Mouse (Mus musculus): ENCODE data around the gene Kctd19.
A peak's percentile ranks its signal among the peaks of the same experiment; 100 is the strongest.

Kctd19 gene

GRCm38 (mm10) chr8:105359208-105359607 lies 54.1 kb downstream of the Kctd19 start:
- no peak for DNase-seq (ENCODE audit: low read depth, low spot score)

DNA sequence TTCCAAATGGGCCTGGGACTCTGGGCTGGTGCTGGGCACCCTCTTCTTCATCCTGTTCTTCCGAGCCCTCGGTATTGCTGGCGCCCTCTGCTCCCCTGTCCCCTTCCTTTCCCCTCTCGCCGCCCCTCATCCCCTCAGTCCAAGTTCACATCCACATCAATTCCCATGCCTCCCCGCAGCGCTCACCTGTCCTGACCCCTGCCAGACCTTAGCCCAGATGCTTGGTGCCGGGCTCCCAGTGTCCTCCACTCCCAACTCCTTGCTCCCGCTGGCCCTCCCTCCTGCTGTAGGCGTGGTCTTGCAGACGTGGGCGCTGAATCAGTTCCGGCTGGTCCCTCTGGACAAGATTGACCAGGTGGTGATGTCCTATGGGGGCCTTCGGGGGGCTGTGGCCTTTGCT lies 56.6 kb downstream of the Kctd19 start:
- DNase-seq (ENCODE audit: low read depth, low spot score) = no peak

GRCm38 (mm10) chr8:105355179-105356024 lies 57.9 kb downstream of the Kctd19 start:
- no peak for DNase-seq (ENCODE audit: low read depth, low spot score)

DNA sequence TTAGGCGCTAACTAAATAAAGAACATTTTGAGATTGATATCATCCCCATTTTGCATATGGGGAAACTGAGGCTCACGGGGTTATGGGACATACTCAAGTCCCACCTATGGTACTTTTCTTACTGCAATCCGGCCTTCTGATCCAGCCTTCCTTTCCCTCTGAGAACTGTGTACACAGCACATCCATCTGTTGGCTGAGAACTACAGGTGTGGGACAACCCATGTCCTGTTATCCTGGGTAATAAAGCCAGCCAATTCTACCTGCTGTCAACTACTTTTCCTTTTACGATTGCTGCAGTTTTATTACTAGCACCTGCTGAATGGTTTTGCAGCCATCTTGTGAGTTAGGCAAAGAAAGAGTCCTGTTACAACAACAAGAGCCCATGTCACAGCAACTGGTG lies 58.8 kb downstream of the Kctd19 start:
- DNase-seq (ENCODE audit: low read depth, low spot score) = no peak

GRCm38 (mm10) chr8:105353583-105354135 lies 59.6 kb downstream of the Kctd19 start:
- no peak for DNase-seq (ENCODE audit: low read depth, low spot score)

- DNase-seq (ENCODE audit: low read depth, low spot score) = no peak
Observed at GRCm38 (mm10) chr8:105350186-105350585, 63.1 kb downstream of the Kctd19 start.

- DNase-seq (ENCODE audit: low read depth, low spot score) = no peak
Observed at GRCm38 (mm10) chr8:105349096-105349771, 64.1 kb downstream of the Kctd19 start.

GRCm38 (mm10) chr8:105348450-105349095 lies 64.7 kb downstream of the Kctd19 start, which contains the start of gene Slc9a5:
Slc9a5 (plus strand) TSS chr8:105348843.
- DNase-seq (ENCODE audit: low read depth, low spot score) = peak; percentile 69

- DNase-seq (ENCODE audit: low read depth, low spot score) = peak; percentile 94
Observed at GRCm38 (mm10) chr8:105347428-105348221, 65.7 kb downstream of the Kctd19 start, which contains the start of gene Fhod1. Fhod1 (minus strand) TSS chr8:105347953.

DNA sequence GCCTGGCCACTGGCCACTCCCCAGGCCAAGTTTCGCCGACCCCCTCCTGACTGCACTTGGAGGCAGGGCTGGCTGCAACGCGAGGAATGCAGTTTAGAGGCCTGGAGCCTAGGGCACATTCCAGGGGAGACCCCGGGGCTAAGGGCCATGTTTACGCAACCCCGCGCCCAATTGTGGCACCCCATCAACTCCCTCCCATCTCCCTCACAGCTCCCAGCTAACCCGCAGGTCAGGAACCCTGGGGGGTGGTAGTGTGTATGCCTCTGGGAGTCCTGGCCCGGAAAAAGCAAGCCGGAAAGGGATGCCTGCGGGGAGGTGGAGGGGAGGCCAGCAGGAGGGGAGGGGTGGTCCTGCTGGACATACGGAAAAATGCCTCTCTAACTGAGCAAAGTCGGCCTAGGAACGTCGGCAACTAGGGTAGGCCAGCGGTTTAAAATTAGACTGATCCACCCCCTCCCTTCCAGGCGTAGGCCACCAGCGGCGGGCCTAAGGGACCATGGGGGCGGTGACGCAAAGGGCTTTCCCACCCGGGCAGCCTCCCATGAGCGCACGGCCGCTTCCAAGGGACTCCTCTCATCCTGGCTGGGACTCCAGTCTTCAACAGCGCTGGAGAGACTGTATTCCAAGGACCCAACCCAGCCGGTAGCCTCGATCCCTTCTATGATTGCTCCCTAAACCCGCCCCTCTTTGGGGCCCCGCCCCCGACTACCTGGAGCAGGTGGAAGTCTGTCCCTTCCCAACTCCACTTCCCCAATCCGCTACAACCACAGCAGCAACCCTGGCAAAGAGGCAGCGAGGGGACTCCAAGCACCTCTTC lies 66.5 kb downstream of the Kctd19 start:
- DNase-seq (ENCODE audit: low read depth, low spot score) = no peak

DNA sequence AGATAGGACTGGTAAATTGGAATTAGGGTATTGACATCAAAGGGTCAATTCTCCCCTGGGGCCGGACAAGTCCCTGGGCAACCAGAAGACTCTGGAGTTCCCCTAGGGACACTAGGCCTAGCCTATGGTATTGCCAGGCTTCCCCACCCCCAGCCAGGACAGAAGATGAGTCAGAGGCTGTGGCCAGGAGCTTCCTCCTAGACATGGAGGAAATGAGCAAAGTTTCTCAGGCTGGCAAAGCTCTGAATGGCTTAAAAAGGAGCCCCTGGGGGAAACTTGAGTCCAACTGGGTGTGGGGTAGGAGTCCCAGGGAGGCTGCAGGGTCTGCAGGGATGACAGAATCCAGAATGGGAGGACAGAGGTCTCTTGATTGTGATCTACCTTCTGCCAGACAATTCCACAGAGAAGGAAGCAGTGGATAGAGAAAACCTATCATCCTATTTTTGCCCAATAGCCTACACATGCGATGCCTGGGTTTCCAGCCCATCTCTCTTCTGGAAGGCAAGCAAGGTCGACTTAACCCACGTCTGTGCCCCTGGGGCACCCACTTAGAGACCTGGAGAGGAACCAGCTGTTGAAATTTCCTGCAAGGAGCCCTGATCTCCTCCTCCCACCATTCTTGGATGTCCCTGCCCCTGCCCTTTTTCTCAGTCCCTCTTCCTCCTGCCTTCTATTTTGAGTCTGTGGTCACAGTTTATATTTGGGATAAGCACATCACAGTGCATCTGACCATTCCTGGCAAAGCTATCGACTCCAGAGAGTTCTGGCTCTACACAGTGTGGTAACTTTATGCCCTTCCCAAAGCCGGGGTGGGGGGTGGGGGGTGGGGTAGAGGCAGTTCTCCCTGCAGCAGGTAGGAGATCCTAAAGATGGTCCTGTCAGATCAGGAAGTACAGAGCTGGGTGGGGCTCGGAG lies 68.0 kb downstream of the Kctd19 start:
- no peak for DNase-seq (ENCODE audit: low read depth, low spot score)

- DNase-seq (ENCODE audit: low read depth, low spot score) = no peak
Observed at GRCm38 (mm10) chr8:105343791-105344574, 69.3 kb downstream of the Kctd19 start.

GRCm38 (mm10) chr8:105342768-105343167 lies 70.5 kb downstream of the Kctd19 start:
- DNase-seq (ENCODE audit: low read depth, low spot score) = no peak

- no peak for DNase-seq (ENCODE audit: low read depth, low spot score)
Observed at GRCm38 (mm10) chr8:105341399-105341798, 71.9 kb downstream of the Kctd19 start.

- no peak for DNase-seq (ENCODE audit: low read depth, low spot score)
Observed at GRCm38 (mm10) chr8:105339886-105340635, 73.2 kb downstream of the Kctd19 start.

GRCm38 (mm10) chr8:105338992-105339391 lies 74.3 kb downstream of the Kctd19 start:
- DNase-seq (ENCODE audit: low read depth, low spot score) = no peak

- DNase-seq (ENCODE audit: low read depth, low spot score) = no peak
Observed at GRCm38 (mm10) chr8:105336373-105337130, 76.8 kb downstream of the Kctd19 start.

Measured in embryo, embryonic 11.5 days (tissue).